Mouse (Mus musculus): ENCODE data around the gene Akt1. TPM values are rescaled to one million over a fixed set of nuclear protein-coding genes. Genes with fewer than 3 reads are reported as not detected.

Gene Akt1
- total and polyA plus RNA-seq, 3 experiments = 66.6 to 144 (median 74.4) TPM

- in situ Hi-C loops (cut with MboI; ENCODE audit: low pct_ligation_motif_present, low pct_unique_long_range_greater_than_20kb, low sequenced_read_pairs) = no loop called here
- dilution Hi-C loops (cut with MboI; ENCODE audit: extremely low pct_ligation_motif_present, extremely low pct_unique_long_range_greater_than_20kb, low sequenced_read_pairs) = no loop called here
- Histone ChIP-seq H3K4me1 (ENCODE audit: control insufficient read depth in 1 of 2, insufficient read depth in 2 of 2) (peaks cover 4 to 9% of the 10 kb centered on the region in 2 experiments; a peak in 2 of 4 replicates), H3K4me3 (replicated peaks in 1 of 3; ENCODE audit: low read depth in 2 of 3, low read length in 2 of 3, poor library complexity in 1 of 3) (no peak overlapping the region), H3K36me3 (replicated peaks in 1 of 2; ENCODE audit: control insufficient read depth in 1 of 2, insufficient read depth in 1 of 2, low read length in 1 of 2) (peaks cover 0 to 52% of the 10 kb centered on the region in 2 experiments), H3K9me3 (replicated peaks; ENCODE audit: low read length) (no peaks in the 10 kb centered on the region), H3K27me3 (replicated peaks) (no peaks in the 10 kb centered on the region), H3K79me2 (replicated peaks; ENCODE audit: control insufficient read depth, extremely low read depth, insufficient read depth, poor library complexity, severe bottlenecking) (no peaks in the 10 kb centered on the region), H3K9ac (ENCODE audit: insufficient read depth, low read depth) (no peak overlapping the region), H3K27ac (ENCODE audit: insufficient read depth, low read depth) (no peak overlapping the region), H3K4me2 (ENCODE audit: insufficient read depth, low read depth, poor library complexity, severe bottlenecking) (no peak overlapping the region)
- TF ChIP-seq USF1 (IDR thresholded peaks at IDR 0.05; ENCODE audit: low read depth, low read length) (no peak), E2F4 (IDR thresholded peaks at IDR 0.05; ENCODE audit: insufficient replicate concordance, low read depth, low read length) (no peak), RCOR1 (conservative IDR thresholded peaks at IDR 0.05; ENCODE audit: low read depth, low read length) (no peak), PAX5 (IDR thresholded peaks at IDR 0.05; ENCODE audit: low read length) (no peak), HCFC1 (IDR thresholded peaks at IDR 0.05; ENCODE audit: low read depth, low read length) (no peak), IRF4 (IDR thresholded peaks at IDR 0.05; ENCODE audit: low read depth, low read length) (no peak), ZMIZ1 (IDR thresholded peaks at IDR 0.05; ENCODE audit: low read depth, low read length) (no peak), ELF1 (IDR thresholded peaks at IDR 0.05; ENCODE audit: low read depth, low read length) (no peak), CTCF (conservative IDR thresholded peaks at IDR 0.05 in 1 of 2, IDR thresholded peaks at IDR 0.05 in 1 of 2; ENCODE audit: low read depth in 2 of 2, low read length in 2 of 2) (no peak), USF2 (conservative IDR thresholded peaks at IDR 0.05; ENCODE audit: low read depth, low read length) (no peak), ZNF384 (IDR thresholded peaks at IDR 0.05; ENCODE audit: low read depth, low read length) (no peak), NRF1 (IDR thresholded peaks at IDR 0.05; ENCODE audit: low read depth, low read length) (no peak), NELFE (IDR thresholded peaks at IDR 0.05; ENCODE audit: low read depth, low read length) (no peak), CHD1 (IDR thresholded peaks at IDR 0.05; ENCODE audit: low read depth, low read length) (no peak), EP300 (IDR thresholded peaks at IDR 0.05; ENCODE audit: low read length) (no peak), POLR2AphosphoS2 (IDR thresholded peaks at IDR 0.05; ENCODE audit: low read depth, low read length) (no peak)
- DNase-seq (ENCODE audit: extremely low read depth) = no peak
Observed at GRCm38 (mm10) chr12:112639526-112639925, 35.2 kb downstream of the Akt1 start.

DNA sequence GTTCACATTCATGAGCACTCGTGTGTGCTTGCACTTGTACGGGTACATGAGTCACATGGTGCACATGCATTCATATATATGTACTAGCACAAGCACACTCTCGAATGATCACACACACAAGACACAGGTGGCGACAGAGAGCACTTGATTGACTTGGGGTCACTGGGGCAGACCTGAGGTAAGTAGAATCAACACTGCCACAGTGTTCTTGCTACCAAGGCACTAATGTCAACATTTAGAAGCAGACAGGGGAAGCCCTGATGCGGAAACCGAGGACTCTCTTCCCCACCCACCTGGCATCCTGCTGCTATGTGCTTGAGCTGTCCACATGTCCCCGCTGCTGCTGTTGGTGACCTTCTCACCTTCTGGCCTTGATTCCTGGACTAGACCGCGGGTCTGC lies 41.0 kb downstream of the Akt1 start:
- H3K4me2 ChIP-seq (ENCODE audit: insufficient read depth, low read depth, poor library complexity, severe bottlenecking) = no peak overlapping the region
- in situ Hi-C loops (cut with MboI; ENCODE audit: low pct_ligation_motif_present, low pct_unique_long_range_greater_than_20kb, low sequenced_read_pairs) = no loop called here
- H3K27me3 ChIP-seq (replicated peaks) = no peaks in the 10 kb centered on the region
- H3K4me3 ChIP-seq (replicated peaks in 1 of 3; ENCODE audit: low read depth in 2 of 3, low read length in 2 of 3, poor library complexity in 1 of 3) = no peak overlapping the region
- TF ChIP-seq PAX5 (IDR thresholded peaks at IDR 0.05; ENCODE audit: low read length) (no peak), UBTF (IDR thresholded peaks at IDR 0.05; ENCODE audit: low read depth, low read length) (no peak), TBP (conservative IDR thresholded peaks at IDR 0.05; ENCODE audit: low read depth, low read length) (no peak), TCF12 (IDR thresholded peaks at IDR 0.05; ENCODE audit: low read depth, low read length) (no peak), CTCF (conservative IDR thresholded peaks at IDR 0.05 in 1 of 2, IDR thresholded peaks at IDR 0.05 in 1 of 2; ENCODE audit: low read depth in 2 of 2, low read length in 2 of 2) (peak in 1 of 2 experiments; percentile 37; a peak in 2 of 4 replicates)
- dilution Hi-C loops (cut with MboI; ENCODE audit: extremely low pct_ligation_motif_present, extremely low pct_unique_long_range_greater_than_20kb, low sequenced_read_pairs) = no loop called here
- no peak overlapping the region for H3K9ac ChIP-seq (ENCODE audit: insufficient read depth, low read depth)
- H3K79me2 ChIP-seq (replicated peaks; ENCODE audit: control insufficient read depth, extremely low read depth, insufficient read depth, poor library complexity, severe bottlenecking) = no peaks in the 10 kb centered on the region
- H3K9me3 ChIP-seq (replicated peaks; ENCODE audit: low read length) = no peaks in the 10 kb centered on the region
- no peak for DNase-seq (ENCODE audit: extremely low read depth)
- H3K27ac ChIP-seq (ENCODE audit: insufficient read depth, low read depth) = no peak overlapping the region
- peaks cover 0 to 56% of the 10 kb centered on the region in 2 experiments for H3K36me3 ChIP-seq (replicated peaks in 1 of 2; ENCODE audit: control insufficient read depth in 1 of 2, insufficient read depth in 1 of 2, low read length in 1 of 2)
- H3K4me1 ChIP-seq (ENCODE audit: control insufficient read depth in 1 of 2, insufficient read depth in 2 of 2) = peaks cover 17 to 35% of the 10 kb centered on the region in 2 experiments

Measured in CH12.LX (cell line).